Mouse (Mus musculus): ENCODE data around the gene Sec24a. TPM values are rescaled to one million over a fixed set of nuclear protein-coding genes. Genes with fewer than 3 reads are reported as not detected.
"Not testable (repeated sequence)": the region's sequence is repeated elsewhere in the genome, so short reads cannot be mapped to it uniquely, and the experiment has no call there.

The Sec24a gene
- total RNA-seq, 1 experiment = 10.9 TPM

DNA sequence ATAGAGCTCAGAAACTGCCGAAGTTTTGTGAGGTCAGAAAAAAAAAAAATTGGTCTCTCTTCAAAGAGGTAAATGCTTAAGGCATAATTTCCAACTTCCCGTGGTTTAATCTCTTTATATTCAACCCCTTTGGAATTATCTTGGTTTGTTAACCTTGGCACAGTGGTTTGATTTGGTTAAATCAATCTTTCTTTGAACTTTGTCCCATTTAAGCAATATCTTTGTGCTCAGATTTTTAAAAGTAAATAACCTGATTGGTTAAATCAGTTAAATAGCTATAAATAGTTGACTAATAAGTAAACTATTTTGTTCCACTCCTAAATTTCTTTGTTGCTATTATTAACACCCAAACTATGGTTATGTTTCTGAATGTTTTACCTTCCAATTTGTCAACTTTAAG is 4.2 kb downstream of the Sec24a start:
- TF ChIP-seq ZNF384 (IDR thresholded peaks at IDR 0.05; ENCODE audit: low read depth, low read length) (no peak), MAFK (IDR thresholded peaks at IDR 0.05; ENCODE audit: insufficient read depth, low read depth, low read length) (no peak), CHD2 (IDR thresholded peaks at IDR 0.05; ENCODE audit: low read depth, low read length) (no peak), ZC3H11A (IDR thresholded peaks at IDR 0.05; ENCODE audit: borderline replicate concordance, low read depth, low read length) (no peak), HCFC1 (IDR thresholded peaks at IDR 0.05; ENCODE audit: borderline replicate concordance, insufficient read depth, low read length) (no peak)
- no peaks in the 10 kb centered on the region for H3K9me3 ChIP-seq (ENCODE audit: control insufficient read depth, insufficient read depth, low read depth, low read length)
- in situ Hi-C loops (cut with MboI; ENCODE audit: low sequenced_read_pairs in 2 of 2, unreplicated experiment in 2 of 2) = no loop called here
- no peak overlapping the region for H3K4me3 ChIP-seq (ENCODE audit: insufficient read depth in 1 of 2, low read depth in 1 of 2, low read length in 2 of 2, poor library complexity in 1 of 2, severe bottlenecking in 1 of 2)
- 0 out of 4 replicates have a peak, but pooled peaks cover 0 to under 1% of the 10 kb centered on the region in 2 experiments for H3K4me1 ChIP-seq (ENCODE audit: control insufficient read depth in 2 of 2, insufficient read depth in 2 of 2, low read length in 2 of 2, poor library complexity in 1 of 2)
- no peak for DNase-seq (ENCODE audit: low read depth, low spot score)
- no peak overlapping the region for H3K27ac ChIP-seq (ENCODE audit: insufficient read depth, low read depth, low read length, poor library complexity, severe bottlenecking)
- no peak overlapping the region for H3K9ac ChIP-seq (ENCODE audit: insufficient read depth, low read depth, low read length, poor library complexity, severe bottlenecking)
- H3K36me3 ChIP-seq (ENCODE audit: control insufficient read depth, insufficient read depth, low read length, poor library complexity, severe bottlenecking) = no peaks in the 10 kb centered on the region

DNA sequence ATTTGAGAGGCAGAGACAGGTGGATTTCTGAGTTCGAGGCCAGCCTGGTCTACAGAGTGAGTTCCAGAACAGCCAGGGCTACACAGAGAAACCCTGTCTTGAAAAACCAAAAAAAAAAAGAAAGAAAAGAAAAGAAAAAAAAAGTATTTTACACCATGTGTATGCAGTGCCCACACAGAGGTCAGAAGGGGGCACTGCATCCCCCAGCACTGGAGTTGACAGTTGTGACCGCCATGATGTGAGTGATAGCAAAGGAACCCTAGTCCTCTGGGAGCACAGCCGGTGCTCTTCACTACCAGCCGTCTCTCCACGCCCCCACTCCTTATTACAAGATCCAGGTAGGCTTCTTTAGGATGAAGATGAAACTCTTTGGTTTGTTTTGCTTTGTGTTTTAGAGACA is 5.2 kb downstream of the Sec24a start:
- H3K4me3 ChIP-seq (ENCODE audit: insufficient read depth in 1 of 2, low read depth in 1 of 2, low read length in 2 of 2, poor library complexity in 1 of 2, severe bottlenecking in 1 of 2); H3K9ac ChIP-seq (ENCODE audit: insufficient read depth, low read depth, low read length, poor library complexity, severe bottlenecking); H3K9me3 ChIP-seq (ENCODE audit: control insufficient read depth, insufficient read depth, low read depth, low read length); H3K27ac ChIP-seq (ENCODE audit: insufficient read depth, low read depth, low read length, poor library complexity, severe bottlenecking); H3K4me1 ChIP-seq (ENCODE audit: control insufficient read depth in 2 of 2, insufficient read depth in 2 of 2, low read length in 2 of 2, poor library complexity in 1 of 2); DNase-seq (ENCODE audit: low read depth, low spot score); in situ Hi-C loops (cut with MboI; ENCODE audit: low sequenced_read_pairs in 2 of 2, unreplicated experiment in 2 of 2); H3K36me3 ChIP-seq (ENCODE audit: control insufficient read depth, insufficient read depth, low read length, poor library complexity, severe bottlenecking): not testable (repeated sequence)

DNA sequence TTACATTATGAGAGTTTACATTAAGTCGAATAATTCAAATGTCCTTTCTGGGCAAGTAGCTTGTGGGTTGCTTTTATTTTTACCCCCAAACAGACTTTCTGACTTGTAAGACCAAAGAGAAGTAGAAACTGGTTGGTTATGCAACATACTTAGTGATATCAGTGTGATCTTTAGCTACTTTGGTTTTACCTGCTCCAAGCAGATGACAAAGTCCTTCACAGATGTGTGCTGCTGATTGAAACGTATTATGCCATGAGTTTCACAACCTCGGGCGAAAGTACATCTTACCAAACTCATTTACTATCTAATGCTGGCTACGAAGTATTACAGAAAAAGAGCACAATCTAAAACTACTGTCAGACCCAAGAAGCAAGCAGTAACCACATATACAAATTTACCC is 5.8 kb downstream of the Sec24a start:
- no peak overlapping the region for H3K27ac ChIP-seq (ENCODE audit: insufficient read depth, low read depth, low read length, poor library complexity, severe bottlenecking)
- H3K9ac ChIP-seq (ENCODE audit: insufficient read depth, low read depth, low read length, poor library complexity, severe bottlenecking) = no peak overlapping the region
- TF ChIP-seq ZNF384 (IDR thresholded peaks at IDR 0.05; ENCODE audit: low read depth, low read length) = no peak
- no peak for TF ChIP-seq ZC3H11A (IDR thresholded peaks at IDR 0.05; ENCODE audit: borderline replicate concordance, low read depth, low read length)
- no peak for TF ChIP-seq MAFK (IDR thresholded peaks at IDR 0.05; ENCODE audit: insufficient read depth, low read depth, low read length)
- TF ChIP-seq HCFC1 (IDR thresholded peaks at IDR 0.05; ENCODE audit: borderline replicate concordance, insufficient read depth, low read length) = no peak
- no peak for TF ChIP-seq CHD2 (IDR thresholded peaks at IDR 0.05; ENCODE audit: low read depth, low read length)
- H3K36me3 ChIP-seq (ENCODE audit: control insufficient read depth, insufficient read depth, low read length, poor library complexity, severe bottlenecking) = no peaks in the 10 kb centered on the region
- no peaks in the 10 kb centered on the region for H3K4me1 ChIP-seq (ENCODE audit: control insufficient read depth in 2 of 2, insufficient read depth in 2 of 2, low read length in 2 of 2, poor library complexity in 1 of 2)
- in situ Hi-C loops (cut with MboI; ENCODE audit: low sequenced_read_pairs in 2 of 2, unreplicated experiment in 2 of 2) = no loop called here
- no peak for DNase-seq (ENCODE audit: low read depth, low spot score)
- H3K4me3 ChIP-seq (ENCODE audit: insufficient read depth in 1 of 2, low read depth in 1 of 2, low read length in 2 of 2, poor library complexity in 1 of 2, severe bottlenecking in 1 of 2) = no peak overlapping the region
- no peaks in the 10 kb centered on the region for H3K9me3 ChIP-seq (ENCODE audit: control insufficient read depth, insufficient read depth, low read depth, low read length)

DNA sequence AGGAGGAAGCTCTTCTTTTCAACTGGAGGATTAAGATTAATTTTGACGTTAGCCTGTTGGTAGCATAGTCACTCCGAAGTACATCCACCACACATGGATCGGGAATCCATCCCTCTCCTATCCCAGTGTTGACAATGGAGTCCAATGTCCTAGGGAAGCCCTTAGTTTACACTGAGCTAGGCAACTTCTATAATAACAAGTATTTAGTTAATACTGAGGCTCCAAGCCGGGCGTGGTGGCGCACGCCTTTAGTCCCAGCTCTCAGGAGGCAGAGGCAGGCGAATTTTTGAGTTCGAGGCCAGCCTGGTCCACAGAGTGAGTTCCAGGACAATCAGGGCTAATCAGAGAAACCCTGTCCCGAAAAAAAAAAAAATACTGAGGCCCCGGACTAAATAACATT is 6.4 kb downstream of the Sec24a start:
- no peaks in the 10 kb centered on the region for H3K4me1 ChIP-seq (ENCODE audit: control insufficient read depth in 2 of 2, insufficient read depth in 2 of 2, low read length in 2 of 2, poor library complexity in 1 of 2)
- DNase-seq (ENCODE audit: low read depth, low spot score) = no peak
- no peak overlapping the region for H3K27ac ChIP-seq (ENCODE audit: insufficient read depth, low read depth, low read length, poor library complexity, severe bottlenecking)
- H3K36me3 ChIP-seq (ENCODE audit: control insufficient read depth, insufficient read depth, low read length, poor library complexity, severe bottlenecking) = no peaks in the 10 kb centered on the region
- H3K9me3 ChIP-seq (ENCODE audit: control insufficient read depth, insufficient read depth, low read depth, low read length) = no peaks in the 10 kb centered on the region
- in situ Hi-C loops (cut with MboI; ENCODE audit: low sequenced_read_pairs in 2 of 2, unreplicated experiment in 2 of 2) = no loop called here
- H3K9ac ChIP-seq (ENCODE audit: insufficient read depth, low read depth, low read length, poor library complexity, severe bottlenecking) = peak overlapping the region; percentile 83
- no peak for TF ChIP-seq ZC3H11A (IDR thresholded peaks at IDR 0.05; ENCODE audit: borderline replicate concordance, low read depth, low read length)
- peak overlapping the region; percentile 79 to 92 for H3K4me3 ChIP-seq (ENCODE audit: insufficient read depth in 1 of 2, low read depth in 1 of 2, low read length in 2 of 2, poor library complexity in 1 of 2, severe bottlenecking in 1 of 2)

DNA sequence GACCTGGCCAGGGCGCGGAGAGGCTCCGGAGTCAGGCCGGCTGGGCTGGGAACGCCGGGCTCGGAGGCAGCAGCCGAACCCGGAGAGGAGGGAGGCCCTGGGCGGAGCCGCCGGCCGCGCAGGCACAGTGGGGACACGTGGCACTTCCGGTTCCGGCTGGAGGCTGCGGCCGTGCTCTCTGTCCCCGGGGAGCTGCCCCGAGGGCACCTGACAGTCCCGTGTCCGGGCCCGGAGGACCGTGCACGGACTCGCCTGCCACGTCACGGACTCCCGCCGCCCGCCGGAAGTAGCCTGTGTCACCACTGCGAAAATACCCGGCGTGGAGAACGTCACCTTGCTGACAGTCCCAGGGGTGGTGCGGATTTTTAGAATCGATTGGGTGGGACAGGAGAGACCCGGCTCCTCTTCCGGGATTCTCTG is 7.1 kb downstream of the Sec24a start:
- Histone ChIP-seq H3K4me3 (ENCODE audit: insufficient read depth in 1 of 2, low read depth in 1 of 2, low read length in 2 of 2, poor library complexity in 1 of 2, severe bottlenecking in 1 of 2) (peak overlapping the region; percentile 79 to 92), H3K4me1 (ENCODE audit: control insufficient read depth in 2 of 2, insufficient read depth in 2 of 2, low read length in 2 of 2, poor library complexity in 1 of 2) (no peaks in the 10 kb centered on the region), H3K9ac (ENCODE audit: insufficient read depth, low read depth, low read length, poor library complexity, severe bottlenecking) (peak overlapping the region; percentile 83), H3K36me3 (ENCODE audit: control insufficient read depth, insufficient read depth, low read length, poor library complexity, severe bottlenecking) (no peaks in the 10 kb centered on the region), H3K27ac (ENCODE audit: insufficient read depth, low read depth, low read length, poor library complexity, severe bottlenecking) (no peak overlapping the region), H3K9me3 (ENCODE audit: control insufficient read depth, insufficient read depth, low read depth, low read length) (no peaks in the 10 kb centered on the region)
- TF ChIP-seq MAFK (IDR thresholded peaks at IDR 0.05; ENCODE audit: insufficient read depth, low read depth, low read length) (no peak), HCFC1 (IDR thresholded peaks at IDR 0.05; ENCODE audit: borderline replicate concordance, insufficient read depth, low read length) (peak; percentile 76), CHD2 (IDR thresholded peaks at IDR 0.05; ENCODE audit: low read depth, low read length) (no peak)
- DNase-seq (ENCODE audit: low read depth, low spot score) = peak; percentile 76
- in situ Hi-C loops (cut with MboI; ENCODE audit: low sequenced_read_pairs in 2 of 2, unreplicated experiment in 2 of 2) = no loop called here
